In genomic region chr4:114647689-114648088, GRCm38 (mm10) we compare ENCODE assay signal across 8 mouse cellular contexts.
DNase-seq lines count a peak whose midpoint lies in the region; ATAC-seq and TF ChIP-seq lines count a peak whose summit lies in the region.

No protein-coding gene starts in this region.

- no peak overlapping the region for H3K27ac ChIP-seq in hindbrain, embryonic 16.5 days (ENCODE audit: low read depth, low read length)
- no peak overlapping the region for H3K27ac ChIP-seq in midbrain, embryonic 15.5 days

- H3K4me1 ChIP-seq in hindbrain, embryonic 16.5 days (ENCODE audit: control insufficient read depth, insufficient read depth, low read depth, low read length) = peaks cover 6% of the 10 kb centered on the region
- peaks cover 5% of the 10 kb centered on the region; the same call in 1 of the 2 replicates for H3K4me1 ChIP-seq in midbrain, embryonic 15.5 days

- no peaks in the 10 kb centered on the region for H3K36me3 ChIP-seq in hindbrain, embryonic 16.5 days (ENCODE audit: control insufficient read depth, insufficient read depth, low read length)
- no peaks in the 10 kb centered on the region for H3K36me3 ChIP-seq in midbrain, embryonic 15.5 days (replicated peaks)
- H3K36me3 ChIP-seq in splenic B cell, adult 2 months (ENCODE audit: control insufficient read depth, insufficient read depth, low read length, poor library complexity, severe bottlenecking) = no peaks in the 10 kb centered on the region

- CTCF ChIA-PET in Patski (lab: Charles Lee) = interaction anchor here (1.0 to 3.4 kb wide), 7 partner anchors 8 to 299 kb away, joined by 3 to 20 read pairs (median 4); no protein-coding TSS in a partner anchor

- ATAC-seq in cerebellum, adult (ENCODE audit: insufficient number of reproducible peaks, low FRiP score, low TSS enrichment) = no peak
- ATAC-seq in Patski = peak; percentile 74
- ATAC-seq in hindbrain, embryonic 16.5 days = 0 out of 2 replicates have a peak, but pooled peaks have one; percentile 34
- peak; percentile 55 for ATAC-seq in midbrain, embryonic 15.5 days (replicated peaks)

- H3K27me3 ChIP-seq in Patski = peaks cover 3% of the 10 kb centered on the region
- H3K27me3 ChIP-seq in hindbrain, embryonic 16.5 days (replicated peaks; ENCODE audit: control insufficient read depth, insufficient read depth, low read length) = peaks cover 2% of the 10 kb centered on the region; the same call in 1 of the 2 replicates
- H3K27me3 ChIP-seq in midbrain, embryonic 15.5 days (replicated peaks) = peaks cover 11% of the 10 kb centered on the region; the same call in 1 of the 2 replicates
- H3K27me3 ChIP-seq in splenic B cell, adult 2 months (ENCODE audit: control insufficient read depth, insufficient read depth, low read length, poor library complexity, severe bottlenecking) = no peaks in the 10 kb centered on the region

- no peak overlapping the region for H3K9ac ChIP-seq in hindbrain, embryonic 16.5 days (ENCODE audit: low read depth, low read length)
- no peak overlapping the region for H3K9ac ChIP-seq in midbrain, embryonic 15.5 days

- H3K4me2 ChIP-seq in hindbrain, embryonic 16.5 days (ENCODE audit: low read length) = no peak overlapping the region
- no peak overlapping the region for H3K4me2 ChIP-seq in midbrain, embryonic 15.5 days

- POLR2A ChIA-PET in Patski (lab: Charles Lee) = no interaction called here

- intact Hi-C loops in left cerebral cortex, postnatal 14 days (cut with DNase I) = loop anchor here (5.0 kb wide), 2 partner anchors 265 to 300 kb away; no protein-coding TSS in a partner anchor

- peak; percentile 19 for DNase-seq in cerebellum, adult 11 months
- no peak for DNase-seq in Patski (ENCODE audit: low read depth, low spot score)
- peak; percentile 56 for DNase-seq in embryo, embryonic 11.5 days (ENCODE audit: low read depth, low spot score)
- DNase-seq in left cerebral cortex, postnatal 14 days (ENCODE audit: low spot score in 2 of 2) = peak; percentile 74 to 85
- peak; percentile 70 for DNase-seq in splenic B cell, adult 2 months (ENCODE audit: low read depth, low spot score)

- in situ Hi-C loops in Patski (cut with MboI; ENCODE audit: low pct_unique_long_range_greater_than_20kb) = loop anchor here (5.0 kb wide), 1 partner anchor 300 kb away; no protein-coding TSS in a partner anchor

- WGBS in hindbrain, embryonic 16.5 days = 2% methylated on average over 4 of the region's 4 CpGs
- WGBS in midbrain, embryonic 15.5 days = 9% methylated on average over 4 of the region's 4 CpGs

- TF ChIP-seq CTCF in Patski (IDR thresholded peaks at IDR 0.05) = peak; percentile 92

- H3K9me3 ChIP-seq in hindbrain, embryonic 16.5 days (ENCODE audit: control insufficient read depth, low read length) = no peaks in the 10 kb centered on the region
- no peaks in the 10 kb centered on the region for H3K9me3 ChIP-seq in midbrain, embryonic 15.5 days

- no peak overlapping the region for H3K4me3 ChIP-seq in hindbrain, embryonic 16.5 days (ENCODE audit: low read length)
- no peak overlapping the region for H3K4me3 ChIP-seq in midbrain, embryonic 15.5 days
